Mouse (Mus musculus): Measurements from ENCODE around the gene Cenpq.

The Cenpq gene

GRCm38 (mm10) chr17:40934420-40935231 lies at the start of gene Cenpq, which contains the start of gene Mut:
Cenpq (minus strand) TSS chr17:40935047.
Mut (plus strand) TSS chr17:40934685.
- peak; percentile 99 for DNase-seq

DNA sequence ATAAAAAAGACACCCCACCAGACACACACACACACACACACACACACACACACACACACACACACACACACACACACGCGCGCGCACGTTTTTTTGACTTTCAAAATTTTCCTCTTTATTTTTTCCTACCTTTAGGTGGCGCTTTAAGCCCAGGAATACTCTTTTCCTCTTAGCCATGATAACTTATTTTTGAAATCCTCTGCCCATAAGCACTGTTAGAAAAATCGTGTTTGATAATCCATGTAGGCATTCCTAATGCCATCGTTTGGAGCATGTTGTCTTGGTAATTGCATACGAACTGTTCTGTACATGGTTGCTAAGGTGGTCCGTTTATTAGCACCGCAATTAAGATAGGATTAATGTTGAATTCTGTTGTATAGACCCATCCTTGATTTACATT lies 43.1 kb upstream of the Cenpq start:
- no peak for DNase-seq

- DNase-seq: no peak
Measured at GRCm38 (mm10) chr17:40948518-40948917, 13.7 kb upstream of the Cenpq start.

DNA sequence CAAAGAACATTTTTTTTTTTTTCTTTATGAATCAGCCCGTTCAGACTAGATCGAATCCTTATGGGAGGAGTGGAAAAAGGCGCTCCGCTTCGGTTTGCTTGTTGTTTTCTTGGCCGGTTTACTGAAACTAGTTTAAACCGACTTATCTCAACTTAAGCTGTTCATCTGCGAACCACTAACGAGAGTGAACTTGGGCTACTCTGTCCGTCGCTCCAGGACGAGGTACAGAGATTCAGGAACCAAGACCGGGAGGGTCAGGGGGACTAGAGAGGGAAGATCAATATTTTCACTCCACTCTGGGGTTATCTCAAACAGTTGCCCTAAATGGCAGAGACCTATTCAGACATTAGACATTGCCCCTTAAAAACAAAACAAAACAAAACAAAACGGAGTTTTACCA lies 862 bp downstream of the Cenpq start:
- DNase-seq: no peak

DNA sequence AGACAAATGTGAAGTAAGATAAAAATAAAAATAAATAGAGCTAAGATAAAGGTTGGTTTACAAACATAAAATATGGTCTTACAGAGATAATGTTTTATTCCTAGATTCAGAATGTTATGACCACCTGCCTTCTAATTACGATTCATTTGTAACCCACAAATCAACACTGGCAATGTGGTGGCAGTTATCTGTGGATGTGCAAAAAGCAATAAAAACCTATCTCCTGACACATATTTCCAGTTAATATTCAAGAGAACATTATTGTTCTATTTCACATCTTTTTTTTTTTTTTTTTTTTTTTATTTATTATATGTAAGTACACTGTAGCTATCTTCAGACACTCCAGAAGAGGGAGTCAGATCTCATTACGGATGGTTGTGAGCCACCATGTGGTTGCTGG lies 19.3 kb downstream of the Cenpq start:
- DNase-seq: no peak

GRCm38 (mm10) chr17:40914250-40914649 lies 20.6 kb downstream of the Cenpq start, which contains the start of gene Glyatl3:
Glyatl3 (minus strand) TSS chr17:40914350.
- no peak for DNase-seq

DNA sequence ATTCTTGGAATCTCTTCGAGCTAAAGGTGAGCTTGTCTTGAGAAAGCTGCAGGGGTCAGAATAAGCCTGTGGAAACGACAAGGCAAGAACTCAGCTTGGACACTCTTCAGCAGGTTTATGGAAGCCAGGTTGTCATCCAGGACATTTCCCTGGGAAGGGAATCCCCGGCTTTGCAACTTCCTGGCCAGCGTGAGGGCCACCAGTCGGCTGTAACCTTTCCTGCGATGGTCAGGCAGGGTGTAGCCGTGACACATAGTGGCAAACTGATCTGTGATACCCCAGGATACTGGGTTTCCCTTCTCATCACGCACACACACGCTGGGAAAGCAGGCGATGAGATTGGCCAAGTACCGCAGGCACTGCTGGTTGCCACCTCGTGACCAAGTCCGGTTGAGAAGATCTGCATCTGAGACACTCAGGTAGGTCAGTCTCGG lies 30.1 kb downstream of the Cenpq start:
- DNase-seq: no peak

DNA sequence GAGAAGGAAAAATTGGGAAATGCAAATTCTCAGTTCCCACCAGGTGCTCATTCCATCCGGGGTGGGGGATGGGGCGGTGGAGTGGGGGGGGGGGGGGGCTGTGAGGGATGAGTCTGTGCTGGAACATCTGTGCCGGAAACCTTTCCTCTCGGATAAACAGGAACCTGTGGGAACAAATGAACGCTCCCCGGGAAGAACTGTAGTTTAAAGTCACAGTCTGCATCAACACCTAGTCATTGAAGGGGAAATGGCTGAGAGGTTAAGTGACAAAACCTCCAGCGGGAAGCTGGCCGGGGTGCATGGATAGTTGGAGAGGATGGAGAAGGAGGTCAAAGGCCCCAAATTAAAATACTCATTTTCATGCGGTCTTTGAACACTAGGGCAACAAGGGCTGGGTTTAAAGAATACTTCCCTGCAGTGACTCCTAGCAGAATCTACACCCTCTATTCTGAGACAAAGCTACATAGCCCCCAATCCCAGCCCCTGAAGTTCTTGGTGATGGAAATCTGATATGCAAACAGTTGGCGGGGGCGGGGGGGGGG lies 30.7 kb downstream of the Cenpq start:
- peak; percentile 2 for DNase-seq

GRCm38 (mm10) chr17:40903345-40903744 lies 31.5 kb downstream of the Cenpq start:
- no peak for DNase-seq

DNA sequence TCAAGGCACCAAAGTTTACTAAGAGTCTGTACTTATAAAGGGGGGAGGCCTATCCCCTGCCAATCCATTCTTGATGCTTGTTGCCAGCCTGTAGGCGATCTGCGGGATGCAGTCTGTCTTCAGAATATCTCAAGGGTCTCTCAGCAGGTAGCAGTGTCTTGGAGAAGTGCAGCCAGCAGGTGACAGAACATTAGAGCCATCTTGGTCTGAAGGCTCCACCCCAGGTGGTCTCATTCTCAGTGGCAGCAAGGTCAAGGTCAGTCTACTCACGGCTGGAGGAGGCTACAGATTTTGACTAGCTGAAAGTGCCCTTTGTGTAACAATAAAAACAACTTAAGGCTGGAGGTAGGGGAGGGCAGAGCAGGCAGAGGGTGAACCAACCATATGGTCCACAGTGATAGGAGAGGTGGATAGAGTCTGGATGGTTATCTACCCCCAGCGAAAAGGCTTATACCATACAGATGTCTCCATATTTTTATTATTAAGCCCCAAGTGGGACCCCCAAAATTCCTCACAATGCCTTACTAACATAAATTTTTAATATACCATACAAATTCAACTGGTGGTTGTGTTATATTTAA lies 35.0 kb downstream of the Cenpq start:
- no peak for DNase-seq

GRCm38 (mm10) chr17:40896863-40897262 lies 38.0 kb downstream of the Cenpq start:
- DNase-seq: peak; percentile 22

GRCm38 (mm10) chr17:40887849-40888536 lies 46.9 kb downstream of the Cenpq start:
- DNase-seq: no peak

- no peak for DNase-seq
Measured at GRCm38 (mm10) chr17:40885155-40885554, 49.7 kb downstream of the Cenpq start.

DNA sequence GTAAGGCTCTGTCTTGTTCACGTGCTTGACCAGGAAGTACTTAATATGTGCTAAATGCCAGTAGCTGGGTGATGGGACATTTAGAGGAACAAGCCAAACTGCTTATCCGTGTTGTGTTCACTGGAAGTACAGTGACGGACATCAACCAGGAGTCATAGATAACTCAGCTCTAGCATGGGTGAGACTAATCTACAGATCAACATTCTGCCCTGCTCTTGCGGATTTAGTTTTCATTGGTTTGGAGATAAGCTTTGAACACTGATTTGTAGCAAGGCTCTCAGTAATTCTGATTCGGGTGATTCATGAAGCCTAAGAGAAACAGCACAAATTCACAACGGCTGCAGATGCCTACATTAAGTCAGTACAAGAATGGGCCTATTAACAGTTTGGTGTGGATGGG lies 52.7 kb downstream of the Cenpq start:
- DNase-seq: no peak

GRCm38 (mm10) chr17:40879924-40880691 lies 54.7 kb downstream of the Cenpq start, which contains the start of gene 9130008F23Rik:
9130008F23Rik (minus strand) TSS chr17:40880559.
- DNase-seq: peak; percentile 69

GRCm38 (mm10) chr17:40879528-40879923 lies 55.3 kb downstream of the Cenpq start:
- no peak for DNase-seq

GRCm38 (mm10) chr17:40877741-40878140 lies 57.1 kb downstream of the Cenpq start:
- no peak for DNase-seq

- no peak for DNase-seq
Measured at GRCm38 (mm10) chr17:40875568-40875967, 59.3 kb downstream of the Cenpq start.

DNA sequence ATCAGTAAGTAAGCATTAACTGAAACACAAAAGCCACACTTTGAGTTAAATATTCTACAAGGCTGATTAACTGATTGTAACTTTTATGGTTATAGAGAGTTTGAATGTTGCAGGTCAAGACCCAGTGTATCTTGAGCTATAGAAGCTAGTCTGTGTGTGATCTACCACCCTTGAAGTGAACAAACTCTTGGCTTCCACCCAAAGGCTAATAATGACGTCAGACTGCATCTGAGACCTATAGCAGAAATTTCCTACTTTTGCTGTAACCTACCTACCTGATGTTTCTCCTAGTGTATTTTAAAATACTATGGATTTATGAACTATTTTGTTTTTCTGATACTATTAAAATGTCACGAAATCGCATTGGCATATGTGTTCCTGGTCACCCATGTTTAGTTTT lies 60.1 kb downstream of the Cenpq start:
- DNase-seq: no peak

- no peak for DNase-seq
Measured at GRCm38 (mm10) chr17:40873582-40874011, 61.2 kb downstream of the Cenpq start.
